Mouse (Mus musculus) right cerebral cortex, postnatal 14 days (tissue): ENCODE data around the gene Oaz3.

Experiments used
- DNase-seq: peaks from one replicate; pipeline ENCODE4 v3.0.0; 2022

The Oaz3 gene

DNA sequence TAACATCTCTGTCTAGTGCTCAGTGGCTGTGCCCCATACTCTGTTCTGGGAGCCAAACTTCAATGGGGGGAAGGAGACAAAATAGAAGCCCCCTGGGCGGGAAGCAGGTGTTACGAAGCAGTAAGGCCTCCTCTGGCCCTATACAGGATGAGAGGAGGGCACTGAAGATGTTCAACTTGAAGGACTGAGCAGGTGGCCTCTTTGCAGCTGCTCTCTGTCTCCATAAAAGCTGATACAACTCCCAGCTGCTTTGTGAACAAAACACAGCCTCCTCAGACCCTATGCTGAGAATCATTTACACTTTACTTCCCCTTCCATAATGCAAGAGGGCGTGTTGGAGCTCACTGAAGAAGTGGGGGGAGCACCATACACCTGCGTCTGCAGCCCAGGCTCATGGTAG is 57.0 kb downstream of the Oaz3 start:
- no peak for DNase-seq

DNA sequence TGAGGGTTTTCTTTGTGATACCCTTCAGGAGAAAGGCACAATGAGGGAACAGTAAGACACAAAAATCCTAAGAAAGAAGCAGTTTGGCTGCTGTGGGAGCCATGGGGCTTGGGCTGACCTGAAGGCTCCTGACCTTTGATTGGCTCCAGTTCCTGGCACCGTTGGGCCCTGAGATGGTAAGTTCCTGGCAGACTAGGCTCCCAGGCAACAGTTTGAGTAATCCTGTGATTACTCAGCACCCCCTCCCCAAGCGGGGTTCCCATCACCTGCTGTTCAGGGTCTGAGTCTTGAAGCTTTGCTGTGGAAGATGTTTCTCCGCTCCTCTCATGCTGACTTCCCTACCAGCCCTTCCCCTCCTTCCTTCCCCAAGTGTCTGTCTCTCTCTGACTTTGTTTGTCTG is 60.2 kb downstream of the Oaz3 start:
- no peak for DNase-seq
